Mouse (Mus musculus) bone marrow, adult 2 months (tissue): ENCODE results near the gene Stmn1.

Experiments
- CTCF ChIP-seq: fragments of 200-500 bp; IDR thresholded peaks from 2 replicates; pipeline ENCODE4 v1.5.1; 2011; ENCODE audit warnings: low read length, control low read depth; ENCODE audit not compliant: control insufficient read depth, insufficient read depth
- POLR2A ChIP-seq: fragments of 200-500 bp; IDR thresholded peaks from 2 replicates; pipeline ENCODE4 v1.6.1; 2011; ENCODE audit warnings: low read depth, mild to moderate bottlenecking, control low read depth, low read length, borderline replicate concordance; ENCODE audit not compliant: control insufficient read depth

DNA sequence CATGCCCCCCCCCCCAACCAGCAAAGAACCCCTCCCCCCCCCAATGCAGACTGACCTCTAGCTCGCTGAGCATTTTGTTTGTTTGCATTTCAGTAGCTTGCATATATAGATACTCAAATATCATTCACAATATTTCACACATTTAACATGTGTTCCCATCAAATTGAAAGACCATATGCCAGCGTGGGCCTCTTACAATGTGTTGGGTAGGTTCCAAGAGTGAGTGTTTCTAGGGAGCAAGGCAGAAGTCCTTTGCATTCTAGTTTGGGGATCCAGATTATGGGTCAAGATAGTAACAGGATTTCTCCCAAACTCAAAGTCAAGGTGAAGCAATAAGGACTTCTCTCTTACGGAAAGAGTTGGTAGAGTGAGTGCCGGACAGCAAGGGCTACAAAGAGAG lies 50.4 kb downstream of the Stmn1 start:
- TF ChIP-seq POLR2A = no peak
- no peak for TF ChIP-seq CTCF
